Mouse (Mus musculus) heart, adult 2 months (tissue): ENCODE measurements at regions not wholly inside any gene's neighbourhood (a gene's known extent, or its start where the extent isn't known, plus 50 kb on each side); places are given as distances from the start of the nearest gene placed in this dataset.

ENCODE experiments used
- CTCF ChIP-seq: fragments of 200-600 bp; IDR thresholded peaks from 2 replicates; pipeline ENCODE4 v1.8.1; 2022; ENCODE audit warnings: antibody characterized with exemption, mild to moderate bottlenecking, moderate library complexity
- EP300 ChIP-seq: fragments of 200-500 bp; IDR thresholded peaks from 2 replicates; pipeline ENCODE4 v1.6.1; 2011; ENCODE audit warnings: low read depth, low read length, control low read depth; ENCODE audit not compliant: insufficient read depth
- POLR2A ChIP-seq: fragments of 200-500 bp; IDR thresholded peaks from 2 replicates; pipeline ENCODE4 v1.6.1; 2011; ENCODE audit warnings: mild to moderate bottlenecking, low read depth, low read length, control low read depth; ENCODE audit not compliant: insufficient read depth

DNA sequence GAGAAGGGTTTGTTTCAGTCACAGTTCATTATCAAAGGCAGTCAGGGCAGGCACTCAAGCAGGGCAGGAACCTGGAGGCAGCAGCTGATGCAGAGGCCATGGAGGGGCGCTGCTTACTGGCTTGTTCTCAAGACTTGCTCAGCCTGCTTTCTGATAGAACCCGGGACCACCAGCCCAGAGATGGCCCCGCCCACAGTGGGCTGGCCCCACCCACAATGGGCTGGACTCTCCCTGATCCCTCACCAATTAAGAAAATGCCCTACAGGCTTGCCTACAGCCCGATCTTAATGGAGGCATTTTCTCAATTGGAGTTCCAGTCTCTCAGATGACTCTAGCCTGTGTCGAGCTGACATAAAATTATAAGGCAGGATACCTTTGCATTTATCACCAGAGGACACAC is 129.7 kb downstream of the Cryba4 start:
- TF ChIP-seq CTCF: no peak
- no peak for TF ChIP-seq POLR2A
- no peak for TF ChIP-seq EP300
